Mouse (Mus musculus): ENCODE results near the gene Usp31. TPM values are rescaled to one million over a fixed set of nuclear protein-coding genes. Genes with fewer than 3 reads are reported as not detected.

Gene Usp31
- polyA plus RNA-seq, 1 experiment from 2014 or later, result 3.9 TPM

- Histone ChIP-seq H3K4me2 (replicated peaks) (no peak overlapping the region), H3K9me3 (no peaks in the 10 kb centered on the region), H3K36me3 (no peaks in the 10 kb centered on the region), H3K9ac (no peak overlapping the region), H3K4me3 (no peak overlapping the region), H3K4me1 (peaks cover 28% of the 10 kb centered on the region), H3K27me3 (replicated peaks) (no peaks in the 10 kb centered on the region), H3K27ac (no peak overlapping the region)
- no peak for ATAC-seq (ENCODE audit: low FRiP score, low read depth)
- WGBS, result 88% methylated on average over 3 of the region's 3 CpGs
Observed at GRCm38 (mm10) chr7:121700480-121700879, 6.6 kb downstream of the Usp31 start.

- peaks cover 17% of the 10 kb centered on the region for H3K4me1 ChIP-seq
- H3K4me3 ChIP-seq, result no peak overlapping the region
- H3K27ac ChIP-seq, result no peak overlapping the region
- no peaks in the 10 kb centered on the region for H3K9me3 ChIP-seq
- no peak for ATAC-seq (ENCODE audit: low FRiP score, low read depth)
- H3K36me3 ChIP-seq, result no peaks in the 10 kb centered on the region
- no peak overlapping the region for H3K4me2 ChIP-seq (replicated peaks)
- H3K27me3 ChIP-seq (replicated peaks), result no peaks in the 10 kb centered on the region
- no peak overlapping the region for H3K9ac ChIP-seq
Observed at GRCm38 (mm10) chr7:121699218-121699617, 7.8 kb downstream of the Usp31 start.

GRCm38 (mm10) chr7:121697574-121697973, 9.5 kb downstream of the Usp31 start:
- H3K4me2 ChIP-seq (replicated peaks), result no peak overlapping the region
- no peak overlapping the region for H3K4me3 ChIP-seq
- H3K9ac ChIP-seq, result no peak overlapping the region
- H3K4me1 ChIP-seq, result 0 out of 2 replicates have a peak, but pooled peaks cover 6% of the 10 kb centered on the region
- no peaks in the 10 kb centered on the region for H3K36me3 ChIP-seq
- no peak for ATAC-seq (ENCODE audit: low FRiP score, low read depth)
- no peaks in the 10 kb centered on the region for H3K9me3 ChIP-seq
- WGBS, result 45% methylated on average over 1 of the region's 1 CpGs
- no peak overlapping the region for H3K27ac ChIP-seq
- H3K27me3 ChIP-seq (replicated peaks), result no peaks in the 10 kb centered on the region

- Histone ChIP-seq H3K4me1 (0 out of 2 replicates have a peak, but pooled peaks cover 6% of the 10 kb centered on the region), H3K36me3 (no peaks in the 10 kb centered on the region), H3K9ac (no peak overlapping the region), H3K4me3 (no peak overlapping the region), H3K27ac (no peak overlapping the region), H3K4me2 (replicated peaks) (no peak overlapping the region), H3K9me3 (no peaks in the 10 kb centered on the region), H3K27me3 (replicated peaks) (no peaks in the 10 kb centered on the region)
- ATAC-seq (ENCODE audit: low FRiP score, low read depth), result no peak
Observed at GRCm38 (mm10) chr7:121697170-121697569, 9.9 kb downstream of the Usp31 start.

- 47% methylated on average over 2 of the region's 2 CpGs for WGBS
- H3K9ac ChIP-seq, result no peak overlapping the region
- no peaks in the 10 kb centered on the region for H3K27me3 ChIP-seq (replicated peaks)
- H3K4me2 ChIP-seq (replicated peaks), result no peak overlapping the region
- no peak for ATAC-seq (ENCODE audit: low FRiP score, low read depth)
- H3K36me3 ChIP-seq, result no peaks in the 10 kb centered on the region
- no peak overlapping the region for H3K27ac ChIP-seq
- no peaks in the 10 kb centered on the region for H3K9me3 ChIP-seq
- no peak overlapping the region for H3K4me3 ChIP-seq
- no peaks in the 10 kb centered on the region for H3K4me1 ChIP-seq
Observed at GRCm38 (mm10) chr7:121691803-121692202, 15.2 kb downstream of the Usp31 start.

- ATAC-seq (ENCODE audit: low FRiP score, low read depth), result no peak
- no peaks in the 10 kb centered on the region for H3K27me3 ChIP-seq (replicated peaks)
- H3K4me3 ChIP-seq, result no peak overlapping the region
- no peak overlapping the region for H3K27ac ChIP-seq
- H3K4me1 ChIP-seq, result no peaks in the 10 kb centered on the region
- H3K4me2 ChIP-seq (replicated peaks), result no peak overlapping the region
- no peaks in the 10 kb centered on the region for H3K36me3 ChIP-seq
- no peaks in the 10 kb centered on the region for H3K9me3 ChIP-seq
- no peak overlapping the region for H3K9ac ChIP-seq
Observed at GRCm38 (mm10) chr7:121689338-121689737, 17.7 kb downstream of the Usp31 start.

- ATAC-seq (ENCODE audit: low FRiP score, low read depth), result no peak
- no peaks in the 10 kb centered on the region for H3K9me3 ChIP-seq
Observed at GRCm38 (mm10) chr7:121685140-121685984, 21.7 kb downstream of the Usp31 start.

GRCm38 (mm10) chr7:121681191-121681590, 25.9 kb downstream of the Usp31 start:
- no peaks in the 10 kb centered on the region for H3K4me1 ChIP-seq
- no peak overlapping the region for H3K9ac ChIP-seq

More at GRCm38 (mm10) chr7:121685140-121685984, 21.7 kb downstream of the Usp31 start:
- H3K4me2 ChIP-seq (replicated peaks), result no peak overlapping the region
- no peaks in the 10 kb centered on the region for H3K4me1 ChIP-seq
- no peaks in the 10 kb centered on the region for H3K27me3 ChIP-seq (replicated peaks)
- H3K9ac ChIP-seq, result no peak overlapping the region
- no peaks in the 10 kb centered on the region for H3K36me3 ChIP-seq
- 91% methylated on average over 5 of the region's 5 CpGs for WGBS
- no peak overlapping the region for H3K27ac ChIP-seq
- H3K4me3 ChIP-seq, result no peak overlapping the region

GRCm38 (mm10) chr7:121677105-121677753, 29.8 kb downstream of the Usp31 start:
- ATAC-seq (ENCODE audit: low FRiP score, low read depth), result no peak
- H3K27me3 ChIP-seq (replicated peaks), result no peaks in the 10 kb centered on the region
- 72% methylated on average over 4 of the region's 4 CpGs for WGBS

More at GRCm38 (mm10) chr7:121681191-121681590, 25.9 kb downstream of the Usp31 start:
- no peak overlapping the region for H3K27ac ChIP-seq
- ATAC-seq (ENCODE audit: low FRiP score, low read depth), result no peak
- no peak overlapping the region for H3K4me2 ChIP-seq (replicated peaks)
- no peak overlapping the region for H3K4me3 ChIP-seq
- H3K36me3 ChIP-seq, result 0 out of 2 replicates have a peak, but pooled peaks cover 3% of the 10 kb centered on the region
- no peaks in the 10 kb centered on the region for H3K9me3 ChIP-seq
- H3K27me3 ChIP-seq (replicated peaks), result no peaks in the 10 kb centered on the region

GRCm38 (mm10) chr7:121660705-121661104, 46.3 kb downstream of the Usp31 start:
- H3K36me3 ChIP-seq, result peaks cover 45% of the 10 kb centered on the region
- H3K4me1 ChIP-seq, result no peaks in the 10 kb centered on the region
- 80% methylated on average over 1 of the region's 1 CpGs for WGBS
- no peak overlapping the region for H3K4me3 ChIP-seq
- no peak overlapping the region for H3K9ac ChIP-seq
- H3K4me2 ChIP-seq (replicated peaks), result no peak overlapping the region
- H3K27me3 ChIP-seq (replicated peaks), result no peaks in the 10 kb centered on the region
- no peak for ATAC-seq (ENCODE audit: low FRiP score, low read depth)
- H3K9me3 ChIP-seq, result no peaks in the 10 kb centered on the region
- H3K27ac ChIP-seq, result no peak overlapping the region

More at GRCm38 (mm10) chr7:121677105-121677753, 29.8 kb downstream of the Usp31 start:
- Histone ChIP-seq H3K4me3 (no peak overlapping the region), H3K9me3 (no peaks in the 10 kb centered on the region), H3K4me1 (no peaks in the 10 kb centered on the region), H3K27ac (no peak overlapping the region), H3K36me3 (peaks cover 4% of the 10 kb centered on the region), H3K4me2 (replicated peaks) (no peak overlapping the region), H3K9ac (no peak overlapping the region)

GRCm38 (mm10) chr7:121658866-121659265, 48.2 kb downstream of the Usp31 start:
- 89% methylated on average over 7 of the region's 7 CpGs for WGBS
- no peak for ATAC-seq (ENCODE audit: low FRiP score, low read depth)
- H3K4me2 ChIP-seq (replicated peaks), result no peak overlapping the region
- H3K27me3 ChIP-seq (replicated peaks), result no peaks in the 10 kb centered on the region
- H3K36me3 ChIP-seq, result peaks cover 39% of the 10 kb centered on the region
- H3K4me3 ChIP-seq, result no peak overlapping the region
- H3K9me3 ChIP-seq, result no peaks in the 10 kb centered on the region
- no peaks in the 10 kb centered on the region for H3K4me1 ChIP-seq
- no peak overlapping the region for H3K27ac ChIP-seq
- H3K9ac ChIP-seq, result no peak overlapping the region

GRCm38 (mm10) chr7:121654675-121655074, 52.4 kb downstream of the Usp31 start:
- Histone ChIP-seq H3K36me3 (peaks cover 27% of the 10 kb centered on the region), H3K27ac (no peak overlapping the region), H3K4me2 (replicated peaks) (no peak overlapping the region), H3K27me3 (replicated peaks) (no peaks in the 10 kb centered on the region), H3K4me1 (no peaks in the 10 kb centered on the region), H3K9ac (no peak overlapping the region), H3K9me3 (no peaks in the 10 kb centered on the region), H3K4me3 (no peak overlapping the region)
- ATAC-seq (ENCODE audit: low FRiP score, low read depth), result no peak
- WGBS, result 97% methylated on average over 2 of the region's 2 CpGs
